Mouse (Mus musculus) lung, adult 2 months (tissue): ENCODE results near the gene Gm37240. TPM values are rescaled to one million over a fixed set of nuclear protein-coding genes. Genes with fewer than 3 reads are reported as not detected.

Source experiments
- DNase-seq: peaks from one replicate; pipeline ENCODE4 v3.0.0; 2022
- H3K4me1 ChIP-seq: fragments of 200-500 bp; 2 replicates; pipeline ENCODE4 v1.6.1; 2011; ENCODE audit warnings: low read length; ENCODE audit not compliant: control insufficient read depth, insufficient read depth
- H3K4me3 ChIP-seq: fragments of 200-500 bp; replicated peaks from 2 replicates; pipeline ENCODE3; 2011; ENCODE audit warnings: low read depth, mild to moderate bottlenecking, control low read depth, low read length; ENCODE audit errors: extremely low read depth
- CTCF ChIP-seq: fragments of 200-500 bp; IDR thresholded peaks from 2 replicates; pipeline ENCODE4 v1.5.1; 2011; ENCODE audit warnings: mild to moderate bottlenecking, low read length, control low read depth; ENCODE audit not compliant: insufficient read depth
- POLR2A ChIP-seq: fragments of 200-500 bp; IDR thresholded peaks from 2 replicates; pipeline ENCODE4 v1.6.1; 2011; ENCODE audit warnings: low read depth, mild to moderate bottlenecking, control low read depth, low read length, borderline replicate concordance; ENCODE audit errors: extremely low read depth
- WGBS: fragments of 180-500 bp; shearing (Covaris S2); methylation state at CpG from one replicate; pipeline ENCODE4 v1.1.7; 2018; 5-methylcytosine and 5-hydroxymethylcytosine counted together
- polyA plus RNA-seq: library from polyadenylated mRNA; depleted of rRNA; stranded (reverse); fragments of >200 nt; gene quantifications from 2 replicates; pipeline ENCODE4 v1.2.3, GENCODE M21; 2012

Gene Gm37240
- polyA plus RNA-seq, 1 experiment: 16.9 TPM

DNA sequence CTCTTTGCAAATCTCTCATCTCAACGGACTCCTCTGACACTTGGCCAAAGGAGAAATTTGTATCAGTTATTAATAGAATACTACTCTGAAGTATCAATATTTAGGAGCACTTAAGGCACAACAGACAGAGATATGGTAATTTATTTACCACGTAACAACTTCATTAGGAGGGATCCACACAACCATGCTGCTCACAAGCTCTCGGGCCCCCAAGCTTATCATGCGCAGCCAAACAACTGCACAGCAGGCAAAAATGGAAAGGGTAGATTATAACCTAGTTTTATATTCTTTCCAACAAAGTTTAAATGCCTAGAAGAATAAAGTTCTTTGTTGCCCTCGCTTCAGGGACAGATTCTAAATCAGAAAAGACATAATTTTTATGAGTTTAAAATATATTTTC lies 207.4 kb downstream of the Gm37240 start:
- no peaks in the 10 kb centered on the region for H3K4me1 ChIP-seq
- no peak overlapping the region for H3K4me3 ChIP-seq
- DNase-seq: no peak
- TF ChIP-seq POLR2A: no peak
- no peak for TF ChIP-seq CTCF
- WGBS: 84% methylated on average over 5 of the region's 5 CpGs

DNA sequence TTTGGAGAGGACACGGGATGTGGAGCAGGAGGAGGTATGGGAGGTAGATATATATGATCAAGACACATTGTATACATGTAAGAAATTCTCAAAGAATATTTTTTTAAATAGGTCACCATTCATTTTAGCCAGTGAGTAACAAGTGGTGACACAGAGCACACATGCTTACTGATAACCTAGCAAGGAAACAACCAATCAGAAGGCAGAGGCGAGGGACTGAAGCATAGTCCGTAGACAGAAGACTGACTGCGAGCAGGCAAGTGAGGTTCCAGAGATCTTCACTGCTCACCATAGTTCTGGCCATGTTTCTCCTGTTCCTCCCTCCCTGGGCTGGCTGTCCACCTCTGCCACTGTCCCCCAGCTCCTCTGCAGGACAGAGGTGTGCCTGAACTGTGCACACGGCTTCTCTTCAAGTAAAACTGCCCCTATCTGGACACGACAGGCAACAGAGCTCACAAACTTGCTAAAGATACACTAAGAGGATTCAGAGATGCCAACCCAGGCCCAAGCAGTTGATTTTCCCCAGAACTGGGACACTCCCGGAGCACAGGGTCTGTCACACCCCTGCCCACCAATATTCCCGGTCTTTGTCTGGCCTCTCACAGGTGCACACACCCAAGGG lies 207.9 kb downstream of the Gm37240 start:
- WGBS: 75% methylated on average over 8 of the region's 8 CpGs
- H3K4me1 ChIP-seq: no peaks in the 10 kb centered on the region
- TF ChIP-seq POLR2A (no peak), CTCF (no peak)
- no peak overlapping the region for H3K4me3 ChIP-seq
- no peak for DNase-seq

- 78% methylated on average over 3 of the region's 3 CpGs for WGBS
- DNase-seq: no peak
- TF ChIP-seq CTCF (no peak), POLR2A (no peak)
- Histone ChIP-seq H3K4me3 (no peak overlapping the region), H3K4me1 (no peaks in the 10 kb centered on the region)
These were observed 209.4 kb downstream of the Gm37240 start for GRCm38 (mm10) chr3:85677952-85678351.

- Histone ChIP-seq H3K4me3 (no peak overlapping the region), H3K4me1 (no peaks in the 10 kb centered on the region)
- 73% methylated on average over 8 of the region's 8 CpGs for WGBS
- no peak for DNase-seq
- TF ChIP-seq POLR2A (no peak), CTCF (no peak)
These were observed 210.2 kb downstream of the Gm37240 start for GRCm38 (mm10) chr3:85677133-85677532.

DNA sequence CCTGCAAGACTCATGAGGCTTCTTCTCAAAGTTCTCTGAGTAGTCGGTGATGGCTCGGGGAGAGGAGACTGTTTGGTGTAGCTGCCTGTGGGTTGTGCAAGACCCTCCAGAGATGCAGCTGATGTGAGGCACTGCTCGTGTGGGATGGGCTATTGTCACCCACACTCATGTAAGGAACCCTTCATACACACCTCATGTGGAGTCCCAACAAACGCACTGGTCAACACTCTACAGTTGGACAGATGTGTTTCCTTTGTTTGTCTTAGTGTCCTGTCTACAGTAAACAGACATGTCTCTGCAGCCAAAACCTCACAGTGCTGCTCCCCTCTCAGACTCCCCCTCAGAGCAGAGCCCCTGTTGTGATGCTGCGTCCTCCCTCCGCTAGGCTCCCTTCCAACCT lies 217.5 kb downstream of the Gm37240 start:
- no peak overlapping the region for H3K4me3 ChIP-seq
- H3K4me1 ChIP-seq: no peaks in the 10 kb centered on the region
- 62% methylated on average over 6 of the region's 6 CpGs for WGBS
- TF ChIP-seq POLR2A: no peak
- no peak for TF ChIP-seq CTCF
- no peak for DNase-seq

DNA sequence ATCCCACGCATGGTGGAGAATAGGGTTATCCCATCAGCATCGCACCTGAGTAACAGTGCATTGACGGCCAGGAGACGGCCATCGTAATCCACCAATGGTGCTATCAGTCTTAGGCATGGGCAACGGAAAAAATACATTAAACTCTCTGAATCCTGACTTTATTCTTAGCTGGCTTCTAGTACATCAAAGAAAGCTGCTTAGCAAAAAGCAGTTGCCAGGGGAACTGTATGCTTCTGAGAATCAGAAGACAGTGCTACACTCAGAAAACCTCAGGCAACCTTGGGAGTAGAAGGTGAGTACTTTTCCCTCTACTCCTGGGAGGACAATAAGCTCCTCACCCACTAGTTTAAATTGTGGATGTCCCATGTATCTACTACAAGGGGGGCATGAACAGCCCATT lies 219.6 kb downstream of the Gm37240 start:
- no peak for DNase-seq
- no peaks in the 10 kb centered on the region for H3K4me1 ChIP-seq
- H3K4me3 ChIP-seq: no peak overlapping the region
- no peak for TF ChIP-seq CTCF
- no peak for TF ChIP-seq POLR2A
- WGBS: 94% methylated on average over 6 of the region's 6 CpGs

DNA sequence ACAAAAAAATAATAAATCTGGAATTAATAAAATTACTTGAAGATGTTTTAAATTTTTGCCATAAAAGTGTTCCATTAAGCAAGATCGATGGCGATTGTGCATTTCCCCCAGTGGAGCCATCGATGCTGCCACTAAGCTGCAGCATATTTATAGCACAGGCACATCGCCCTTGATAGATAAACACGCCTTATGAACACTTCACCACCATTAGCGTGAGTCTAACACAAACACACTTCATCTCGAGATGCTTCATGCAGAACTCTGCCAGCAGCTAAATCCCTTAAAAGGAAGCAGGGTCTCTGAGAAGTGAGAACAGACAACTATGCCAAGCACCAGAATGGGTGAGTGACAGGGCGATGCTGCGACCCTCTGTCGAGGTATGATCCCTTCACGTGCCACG lies 220.6 kb downstream of the Gm37240 start:
- no peak for TF ChIP-seq POLR2A
- TF ChIP-seq CTCF: no peak
- Histone ChIP-seq H3K4me3 (no peak overlapping the region), H3K4me1 (no peaks in the 10 kb centered on the region)
- no peak for DNase-seq
- WGBS: 55% methylated on average over 12 of the region's 12 CpGs

GRCm38 (mm10) chr3:85666166-85666565 lies 221.2 kb downstream of the Gm37240 start:
- Histone ChIP-seq H3K4me1 (no peaks in the 10 kb centered on the region), H3K4me3 (no peak overlapping the region)
- DNase-seq: no peak
- TF ChIP-seq POLR2A (no peak), CTCF (no peak)
- 51% methylated on average over 3 of the region's 3 CpGs for whole genome bisulfite sequencing

GRCm38 (mm10) chr3:85664591-85665171 lies 222.6 kb downstream of the Gm37240 start:
- Histone ChIP-seq H3K4me1 (no peaks in the 10 kb centered on the region), H3K4me3 (no peak overlapping the region)
- DNase-seq: no peak
- TF ChIP-seq POLR2A: no peak
- no peak for TF ChIP-seq CTCF
- WGBS: 88% methylated on average over 10 of the region's 10 CpGs

GRCm38 (mm10) chr3:85663826-85664225 lies 223.5 kb downstream of the Gm37240 start:
- no peak for DNase-seq
- WGBS: 84% methylated on average over 5 of the region's 5 CpGs

More at GRCm38 (mm10) chr3:85663826-85664225, 223.5 kb downstream of the Gm37240 start:
- TF ChIP-seq CTCF: no peak
- TF ChIP-seq POLR2A: no peak
- no peak overlapping the region for H3K4me3 ChIP-seq
- no peaks in the 10 kb centered on the region for H3K4me1 ChIP-seq
